Mouse (Mus musculus): ENCODE data around the gene Tnfaip8l2. TPM values are rescaled to one million over a fixed set of nuclear protein-coding genes. Genes with fewer than 3 reads are reported as not detected.
"Not testable (repeated sequence)": the region's sequence is repeated elsewhere in the genome, so short reads cannot be mapped to it uniquely, and the experiment has no call there.

The Tnfaip8l2 gene
- polyA plus RNA-seq, 1 experiment from 2014 or later = 0.63 TPM

GRCm38 (mm10) chr3:95139586-95140288, 2.4 kb downstream of the Tnfaip8l2 start:
- no peaks in the 10 kb centered on the region for H3K27me3 ChIP-seq
- ATAC-seq (no peak), DNase-seq (ENCODE audit: low read depth, low spot score) (no peak)
- POLR2A ChIA-PET = no interaction called here
- in situ Hi-C loops (cut with MboI; ENCODE audit: low pct_unique_long_range_greater_than_20kb) = loop anchor here (5.0 to 10.0 kb wide), 3 partner anchors 73 to 265 kb away; partner anchors contain the start of gene 4930558C23Rik
- no peak for TF ChIP-seq CTCF (IDR thresholded peaks at IDR 0.05)
- CTCF ChIA-PET = interaction anchor here (0.7 to 2.2 kb wide), 7 partner anchors 12 to 123 kb away, joined by 3 to 7 read pairs (median 4); partner anchors contain the start of gene Sema6c

GRCm38 (mm10) chr3:95136336-95136735, 5.8 kb downstream of the Tnfaip8l2 start:
- in situ Hi-C loops (cut with MboI; ENCODE audit: low pct_unique_long_range_greater_than_20kb) = no loop called here
- H3K27me3 ChIP-seq = no peaks in the 10 kb centered on the region
- no peak for DNase-seq (ENCODE audit: low read depth, low spot score)
- POLR2A ChIA-PET = interaction anchor here (0.6 kb wide), 1 partner anchor 144 kb away, joined by 3 read pairs; no protein-coding TSS in a partner anchor
- CTCF ChIA-PET = interaction anchor here (0.6 to 1.9 kb wide), 3 partner anchors 22 to 82 kb away, joined by 3 to 4 read pairs (median 4); no protein-coding TSS in a partner anchor
- TF ChIP-seq CTCF (IDR thresholded peaks at IDR 0.05) = no peak
- no peak for ATAC-seq

GRCm38 (mm10) chr3:95135433-95136052, 6.6 kb downstream of the Tnfaip8l2 start:
- in situ Hi-C loops (cut with MboI; ENCODE audit: low pct_unique_long_range_greater_than_20kb) = no loop called here
- ATAC-seq (no peak), DNase-seq (ENCODE audit: low read depth, low spot score) (no peak)
- H3K27me3 ChIP-seq = no peaks in the 10 kb centered on the region
- CTCF ChIA-PET = interaction anchor here (0.6 to 1.9 kb wide), 2 partner anchors 23 to 77 kb away, joined by 3 to 4 read pairs; no protein-coding TSS in a partner anchor
- no peak for TF ChIP-seq CTCF (IDR thresholded peaks at IDR 0.05)
- POLR2A ChIA-PET = interaction anchor here (0.6 kb wide), 1 partner anchor 145 kb away, joined by 3 read pairs; no protein-coding TSS in a partner anchor

- H3K27me3 ChIP-seq = no peaks in the 10 kb centered on the region
- ChIA-PET CTCF (no interaction called here), POLR2A (no interaction called here)
- DNase-seq (ENCODE audit: low read depth, low spot score) = no peak
- in situ Hi-C loops (cut with MboI; ENCODE audit: low pct_unique_long_range_greater_than_20kb) = no loop called here
- ATAC-seq = no peak
- no peak for TF ChIP-seq CTCF (IDR thresholded peaks at IDR 0.05)
Observed at GRCm38 (mm10) chr3:95135023-95135422, 7.1 kb downstream of the Tnfaip8l2 start.

DNA sequence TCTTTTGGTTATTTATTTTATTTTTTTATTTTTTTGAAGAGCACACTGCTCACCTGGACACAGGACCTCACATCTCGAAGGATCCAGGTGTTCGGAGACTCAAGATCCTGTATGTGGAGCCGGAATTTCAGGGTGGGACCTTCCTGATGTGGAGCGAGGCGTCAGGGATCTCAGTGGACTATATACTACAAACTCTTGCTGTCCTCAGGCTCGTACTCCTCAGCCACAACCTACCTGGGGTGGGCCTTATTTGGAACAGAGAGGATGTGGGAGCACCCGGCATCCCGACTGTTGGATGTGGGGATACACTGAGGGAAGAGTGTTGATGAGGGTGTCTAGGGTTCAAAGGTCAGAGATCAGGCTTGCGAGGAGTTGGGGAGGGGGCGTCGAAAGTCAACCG, 8.0 kb downstream of the Tnfaip8l2 start:
- CTCF ChIA-PET; DNase-seq (ENCODE audit: low read depth, low spot score); H3K27me3 ChIP-seq; POLR2A ChIA-PET; in situ Hi-C loops (cut with MboI; ENCODE audit: low pct_unique_long_range_greater_than_20kb): not testable (repeated sequence)
- peak; percentile 23 for ATAC-seq

DNA sequence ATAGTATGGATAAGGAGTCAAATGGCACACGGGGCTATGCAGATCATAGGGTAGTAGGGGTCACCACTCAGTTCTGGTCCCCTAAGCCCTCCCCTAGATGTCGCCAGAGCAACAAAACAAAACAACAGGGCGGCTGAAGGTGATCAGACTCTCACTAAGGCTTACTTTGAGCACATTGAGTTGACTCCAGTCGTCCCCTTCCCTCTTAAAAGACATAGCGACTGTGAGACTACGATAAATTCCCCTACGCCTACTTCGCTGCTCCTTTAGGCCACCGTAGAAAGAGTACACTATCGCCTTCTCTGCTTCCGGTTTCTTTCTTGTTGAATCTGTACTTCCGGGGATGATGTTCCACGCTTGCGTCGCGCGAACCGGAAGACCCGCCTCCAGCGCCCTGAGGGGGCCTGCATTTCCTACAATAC, 8.5 kb downstream of the Tnfaip8l2 start, which contains the start of the genes Scnm1 and Lysmd1:
Gene Scnm1, minus strand, starts transcription at position 332 of the 422 bp plus-strand sequence.
Gene Lysmd1, plus strand, starts transcription at position 409 of the 422 bp plus-strand sequence.
- in situ Hi-C loops (cut with MboI; ENCODE audit: low pct_unique_long_range_greater_than_20kb) = no loop called here
- peak; percentile 91 for DNase-seq (ENCODE audit: low read depth, low spot score)
- H3K27me3 ChIP-seq = no peaks in the 10 kb centered on the region
- POLR2A ChIA-PET = no interaction called here
- peak; percentile 84 for ATAC-seq
- peak; percentile 61 for TF ChIP-seq CTCF (IDR thresholded peaks at IDR 0.05)
- CTCF ChIA-PET = no interaction called here

DNA sequence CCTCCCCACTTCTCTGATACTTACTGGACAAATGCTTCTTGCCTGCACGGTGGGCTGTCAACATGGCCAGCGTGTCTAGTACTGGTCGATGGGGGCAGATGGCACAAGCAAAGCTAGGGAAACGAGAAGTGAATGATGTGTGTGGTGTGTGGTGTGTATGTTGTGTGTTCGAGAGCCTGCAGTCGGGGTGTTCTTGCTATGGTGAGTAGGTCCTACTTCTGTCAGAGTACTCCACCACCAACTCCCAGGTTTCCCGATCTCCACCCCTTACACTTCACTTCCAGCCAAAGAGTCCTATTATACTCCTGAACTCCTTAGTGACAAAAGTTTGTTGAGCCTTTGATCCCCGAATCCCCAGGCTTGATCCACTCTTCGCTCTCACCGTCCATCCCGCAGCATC, 9.0 kb downstream of the Tnfaip8l2 start:
- in situ Hi-C loops (cut with MboI; ENCODE audit: low pct_unique_long_range_greater_than_20kb) = no loop called here
- TF ChIP-seq CTCF (IDR thresholded peaks at IDR 0.05) = no peak
- H3K27me3 ChIP-seq = no peaks in the 10 kb centered on the region
- CTCF ChIA-PET = interaction anchor here (0.9 to 1.2 kb wide), 4 partner anchors 10 to 68 kb away, joined by 3 to 4 read pairs (median 3); no protein-coding TSS in a partner anchor
- DNase-seq (ENCODE audit: low read depth, low spot score) = no peak
- POLR2A ChIA-PET = interaction anchor here (0.6 to 1.2 kb wide), 3 partner anchors 15 to 95 kb away, joined by 3 read pairs; no protein-coding TSS in a partner anchor
- no peak for ATAC-seq

- DNase-seq (ENCODE audit: low read depth, low spot score); in situ Hi-C loops (cut with MboI; ENCODE audit: low pct_unique_long_range_greater_than_20kb); ATAC-seq; H3K27me3 ChIP-seq: not testable (repeated sequence)
- ChIA-PET CTCF (interaction anchor here (0.8 to 1.2 kb wide), 5 partner anchors 9 to 67 kb away, joined by 3 to 4 read pairs (median 3); no protein-coding TSS in a partner anchor), POLR2A (interaction anchor here (0.6 to 1.2 kb wide), 3 partner anchors 14 to 95 kb away, joined by 3 read pairs; no protein-coding TSS in a partner anchor)
- TF ChIP-seq CTCF (IDR thresholded peaks at IDR 0.05) = peak; percentile 80
Observed at GRCm38 (mm10) chr3:95132389-95132788, 9.8 kb downstream of the Tnfaip8l2 start.

DNA sequence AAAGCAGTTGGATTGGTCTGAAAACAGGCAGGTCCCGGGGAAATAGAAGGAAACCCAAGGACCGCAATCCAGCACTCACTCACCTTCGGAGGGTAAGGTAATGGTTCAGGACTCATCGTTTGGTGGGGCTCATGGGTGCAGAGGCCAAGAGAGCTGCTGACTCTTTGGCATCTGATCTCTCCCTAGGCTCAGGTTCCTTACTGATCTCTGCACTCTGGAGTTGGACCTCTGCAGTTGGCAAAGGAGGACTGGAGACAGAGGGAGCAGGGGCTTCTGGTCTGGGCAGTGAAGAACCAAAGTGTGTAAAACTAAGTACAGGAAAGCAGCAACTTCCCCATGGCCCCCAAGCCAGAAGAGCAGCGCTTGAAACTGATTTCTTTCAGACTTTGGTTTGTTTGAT, 12.1 kb downstream of the Tnfaip8l2 start:
- in situ Hi-C loops (cut with MboI; ENCODE audit: low pct_unique_long_range_greater_than_20kb) = no loop called here
- H3K27me3 ChIP-seq = no peaks in the 10 kb centered on the region
- TF ChIP-seq CTCF (IDR thresholded peaks at IDR 0.05) = no peak
- ChIA-PET POLR2A (interaction anchor here (0.6 kb wide), 1 partner anchor 1299 kb away, joined by 3 read pairs; no protein-coding TSS in a partner anchor), CTCF (no interaction called here)
- DNase-seq (ENCODE audit: low read depth, low spot score) (no peak), ATAC-seq (no peak)

GRCm38 (mm10) chr3:95129226-95129651, 12.9 kb downstream of the Tnfaip8l2 start:
- no peaks in the 10 kb centered on the region for H3K27me3 ChIP-seq
- ATAC-seq (no peak), DNase-seq (ENCODE audit: low read depth, low spot score) (no peak)
- CTCF ChIA-PET = interaction anchor here (1.3 to 1.8 kb wide), 2 partner anchors 12 to 13 kb away, joined by 4 to 7 read pairs; no protein-coding TSS in a partner anchor
- POLR2A ChIA-PET = interaction anchor here (1.1 to 3.9 kb wide), 2 partner anchors 12 to 15 kb away, joined by 3 to 18 read pairs; no protein-coding TSS in a partner anchor
- TF ChIP-seq CTCF (IDR thresholded peaks at IDR 0.05) = no peak
- in situ Hi-C loops (cut with MboI; ENCODE audit: low pct_unique_long_range_greater_than_20kb) = no loop called here

Measured in Patski (cell line).